Mouse (Mus musculus) kidney, adult 2 months (tissue): ENCODE measurements around the gene Tbc1d22b. TPM values are rescaled to one million over a fixed set of nuclear protein-coding genes. Genes with fewer than 3 reads are reported as not detected.

Experiments
- DNase-seq: peaks from one replicate; pipeline ENCODE4 v3.0.0; 2021
- H3K27ac ChIP-seq: fragments of 200-500 bp; 2 replicates; pipeline ENCODE4 v1.5.1; 2012; ENCODE audit warnings: low read depth, low read length, control low read depth, inconsistent platforms; ENCODE audit not compliant: insufficient read depth
- H3K27me3 ChIP-seq: fragments of 200-500 bp; replicated peaks from 2 replicates; pipeline ENCODE4 v1.6.1; 2012; ENCODE audit warnings: mild to moderate bottlenecking, moderate library complexity, low read length, inconsistent platforms; ENCODE audit not compliant: control insufficient read depth, insufficient read depth
- H3K36me3 ChIP-seq: fragments of 200-500 bp; 2 replicates; pipeline ENCODE4 v1.6.1; 2012; ENCODE audit warnings: mild to moderate bottlenecking, moderate library complexity, low read length, inconsistent platforms; ENCODE audit not compliant: control insufficient read depth, insufficient read depth
- H3K4me1 ChIP-seq: fragments of 200-500 bp; 2 replicates; pipeline ENCODE4 v1.6.1; 2011; ENCODE audit warnings: low read length; ENCODE audit not compliant: control insufficient read depth, insufficient read depth
- H3K4me3 ChIP-seq: fragments of 200-500 bp; 2 replicates; pipeline ENCODE4 v1.5.1; 2011; ENCODE audit warnings: mild to moderate bottlenecking, low read depth, low read length, control low read depth; ENCODE audit not compliant: insufficient read depth
- CTCF ChIP-seq: fragments of 200-500 bp; conservative IDR thresholded peaks from 2 replicates; pipeline ENCODE4 v1.5.1; 2011; ENCODE audit warnings: low read depth, mild to moderate bottlenecking, control low read depth, low read length, moderate library complexity, mixed read lengths; ENCODE audit not compliant: insufficient read depth, insufficient read length
- POLR2A ChIP-seq: fragments of 200-500 bp; IDR thresholded peaks from one replicate; pipeline ENCODE4 v1.6.1; 2011; ENCODE audit warnings: low read depth, low read length, control low read depth
- WGBS: fragments of 180-500 bp; shearing (Covaris S2); methylation state at CpG from one replicate; pipeline ENCODE4 v1.1.7; 2018; 5-methylcytosine and 5-hydroxymethylcytosine counted together
- polyA plus RNA-seq: library from polyadenylated mRNA; depleted of rRNA; stranded (reverse); fragments of >200 nt; gene quantifications from 2 replicates; pipeline ENCODE4 v1.2.3, GENCODE M21; 2012; rRNA removed

Gene Tbc1d22b
- polyA plus RNA-seq: 30.0 and 34.5 TPM in 2 replicates

DNA sequence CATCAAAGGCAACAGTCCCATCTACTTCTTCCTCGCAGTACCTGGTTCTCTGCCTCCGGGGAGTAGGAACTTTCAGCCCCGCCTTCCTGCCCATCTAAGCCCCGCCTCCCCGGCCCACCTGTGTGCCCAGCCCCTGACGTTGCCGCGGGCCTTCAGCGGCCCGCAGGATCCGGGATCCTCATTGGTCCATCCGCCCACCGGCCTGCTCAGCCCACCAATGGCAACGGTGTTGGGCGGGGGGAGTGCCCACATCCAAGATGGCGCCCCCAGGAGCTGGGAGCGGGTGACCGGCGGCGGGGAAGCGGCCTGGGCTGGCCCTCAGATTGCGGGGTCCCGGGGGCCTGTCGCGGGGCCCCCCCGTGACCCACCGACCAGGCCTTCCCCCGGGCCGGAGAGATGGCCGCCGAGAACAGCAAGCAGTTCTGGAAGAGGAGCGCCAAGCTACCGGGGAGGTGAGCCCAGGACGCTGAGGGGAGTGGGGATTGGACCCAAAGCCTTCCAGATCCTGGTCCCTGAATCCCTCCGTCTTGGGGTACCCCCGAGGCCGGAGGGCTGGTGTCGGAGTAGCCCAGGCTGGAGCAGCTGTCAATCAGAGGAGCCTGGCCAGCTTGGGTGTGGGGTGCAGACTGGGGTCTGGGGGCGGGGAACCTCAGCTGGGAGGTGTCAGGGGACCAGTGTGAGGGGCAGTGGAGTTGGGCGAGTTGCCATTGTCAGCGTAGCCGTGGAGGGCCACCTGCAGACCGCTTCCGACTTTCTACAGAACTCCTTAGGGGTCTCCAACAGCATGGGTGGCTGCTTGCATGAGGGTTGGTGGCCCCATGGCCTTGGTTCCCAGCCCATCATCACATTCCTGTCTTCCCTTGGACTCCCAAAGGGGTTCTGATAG is at the start of gene Tbc1d22b, which contains the start of gene Gm17657:
Tbc1d22b (plus strand) TSS at position 243 of the 886 bp plus-strand sequence.
Gm17657 (minus strand) TSS at position 96 of the 886 bp plus-strand sequence.
- H3K36me3 ChIP-seq: no peaks in the 10 kb centered on the region
- TF ChIP-seq CTCF (no peak), POLR2A (no peak)
- under 1% methylated on average over 44 of the region's 44 CpGs for WGBS
- H3K4me1 ChIP-seq: peaks cover 16% of the 10 kb centered on the region; the same call in 1 of the 2 replicates
- peak; percentile 98 for DNase-seq
- H3K27ac ChIP-seq: peak within 1 kb of the TSS; percentile 74
- H3K4me3 ChIP-seq: peak within 1 kb of the TSS; percentile 94
- no peaks in the 10 kb centered on the region for H3K27me3 ChIP-seq

DNA sequence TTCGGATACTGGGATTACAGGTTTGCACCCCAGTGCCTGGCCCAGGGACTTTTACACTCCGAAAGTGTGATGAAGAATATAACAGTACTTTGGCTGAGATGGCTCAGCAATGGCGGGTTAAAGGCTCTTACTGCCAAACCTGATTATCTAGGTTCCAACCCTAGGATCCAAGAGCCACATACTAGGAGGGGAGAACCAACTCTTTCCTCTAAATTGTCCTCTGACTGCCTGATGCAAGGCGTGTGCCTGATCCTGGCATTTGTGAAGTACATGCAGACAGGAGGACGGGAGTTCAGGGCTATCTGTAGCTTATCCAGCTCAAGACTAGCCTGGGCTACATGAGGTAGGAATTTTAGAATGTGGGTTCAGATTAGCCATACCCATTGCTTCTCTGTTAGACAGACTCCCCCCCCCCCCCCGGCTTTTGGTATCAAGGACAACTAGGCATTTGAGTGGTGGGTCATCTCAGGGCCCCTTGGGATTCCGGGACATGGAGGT is 49.3 kb upstream of the Tbc1d22b start:
- 91% methylated on average over 7 of the region's 7 CpGs for WGBS
- no peak overlapping the region for H3K4me3 ChIP-seq
- TF ChIP-seq CTCF (no peak), POLR2A (no peak)
- H3K27me3 ChIP-seq: no peaks in the 10 kb centered on the region
- no peaks in the 10 kb centered on the region for H3K36me3 ChIP-seq
- H3K4me1 ChIP-seq: 0 out of 2 replicates have a peak, but pooled peaks cover 3% of the 10 kb centered on the region
- DNase-seq: no peak
- no peak overlapping the region for H3K27ac ChIP-seq

DNA sequence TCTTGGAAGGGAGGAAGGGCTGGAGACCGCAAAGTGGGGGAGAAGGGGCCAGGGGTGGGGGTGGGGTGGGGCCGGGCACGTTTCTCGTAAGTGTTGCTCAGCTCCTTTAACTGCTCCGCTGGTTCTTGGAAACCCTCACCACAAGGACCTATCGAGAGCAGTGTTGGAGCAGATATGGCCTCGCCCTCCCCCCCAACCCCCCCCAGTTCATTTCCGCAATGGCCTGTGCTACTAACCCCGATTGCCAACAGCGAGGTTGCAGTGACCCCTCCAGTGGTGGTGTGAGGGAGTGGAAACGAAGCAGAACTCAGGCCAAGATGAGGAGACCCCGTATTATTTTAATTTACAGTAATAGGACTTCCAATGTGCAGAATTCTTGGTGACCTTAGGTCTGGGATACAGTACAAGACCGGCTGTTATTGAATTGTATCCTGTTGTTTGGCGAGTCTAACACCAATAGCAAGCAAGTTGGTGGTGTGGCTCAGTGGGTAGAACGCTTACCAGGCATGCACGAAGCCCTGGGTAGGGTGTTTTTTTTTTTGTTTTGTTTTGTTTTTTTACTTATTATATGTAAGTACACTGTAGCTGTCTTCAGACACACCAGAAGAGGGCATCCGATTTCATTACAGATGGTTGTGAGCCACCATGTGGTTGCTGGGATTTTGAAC is 48.6 kb upstream of the Tbc1d22b start:
- H3K27me3 ChIP-seq: no peaks in the 10 kb centered on the region
- WGBS: 66% methylated on average over 17 of the region's 17 CpGs
- TF ChIP-seq POLR2A: no peak
- H3K36me3 ChIP-seq: no peaks in the 10 kb centered on the region
- 0 out of 2 replicates have a peak, but pooled peaks cover 3% of the 10 kb centered on the region for H3K4me1 ChIP-seq
- no peak overlapping the region for H3K27ac ChIP-seq
- H3K4me3 ChIP-seq: no peak overlapping the region
- DNase-seq: no peak

DNA sequence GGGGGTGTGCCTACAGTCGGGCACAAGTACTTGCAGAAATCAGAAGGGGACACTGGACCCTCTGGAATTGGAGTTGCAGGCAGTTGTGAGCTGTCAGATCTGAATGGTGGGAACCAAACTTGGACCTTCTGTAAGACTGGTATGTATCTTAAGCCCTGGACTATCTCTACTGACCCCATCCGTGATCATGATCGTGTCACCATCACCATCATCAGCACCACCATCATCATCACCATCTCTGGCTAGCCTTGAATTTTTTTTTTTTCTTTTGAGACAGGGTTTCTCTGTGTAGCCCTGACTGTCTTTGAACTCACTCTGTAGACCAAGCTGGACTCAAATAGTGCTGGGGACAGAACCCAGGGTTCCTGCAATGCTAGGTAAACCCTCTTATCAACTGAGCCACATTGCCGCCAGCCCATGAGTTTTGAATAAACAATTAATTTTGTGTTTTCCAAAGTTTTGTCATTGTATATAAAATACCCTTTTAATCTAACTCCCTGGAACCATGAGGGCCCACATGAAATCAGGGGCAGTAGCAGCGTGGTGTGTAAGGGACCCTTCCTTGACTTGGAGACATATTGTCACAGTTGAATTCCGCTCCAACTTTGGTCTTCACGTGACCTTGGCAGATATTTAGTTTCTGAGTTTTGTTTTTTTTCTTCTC is 47.4 kb upstream of the Tbc1d22b start:
- H3K4me3 ChIP-seq: no peak overlapping the region
- DNase-seq: no peak
- TF ChIP-seq POLR2A: no peak
- H3K36me3 ChIP-seq: no peaks in the 10 kb centered on the region
- H3K27me3 ChIP-seq: no peaks in the 10 kb centered on the region
- H3K27ac ChIP-seq: no peak overlapping the region
- 0 out of 2 replicates have a peak, but pooled peaks cover 3% of the 10 kb centered on the region for H3K4me1 ChIP-seq
- WGBS: 69% methylated on average over 7 of the region's 7 CpGs

DNA sequence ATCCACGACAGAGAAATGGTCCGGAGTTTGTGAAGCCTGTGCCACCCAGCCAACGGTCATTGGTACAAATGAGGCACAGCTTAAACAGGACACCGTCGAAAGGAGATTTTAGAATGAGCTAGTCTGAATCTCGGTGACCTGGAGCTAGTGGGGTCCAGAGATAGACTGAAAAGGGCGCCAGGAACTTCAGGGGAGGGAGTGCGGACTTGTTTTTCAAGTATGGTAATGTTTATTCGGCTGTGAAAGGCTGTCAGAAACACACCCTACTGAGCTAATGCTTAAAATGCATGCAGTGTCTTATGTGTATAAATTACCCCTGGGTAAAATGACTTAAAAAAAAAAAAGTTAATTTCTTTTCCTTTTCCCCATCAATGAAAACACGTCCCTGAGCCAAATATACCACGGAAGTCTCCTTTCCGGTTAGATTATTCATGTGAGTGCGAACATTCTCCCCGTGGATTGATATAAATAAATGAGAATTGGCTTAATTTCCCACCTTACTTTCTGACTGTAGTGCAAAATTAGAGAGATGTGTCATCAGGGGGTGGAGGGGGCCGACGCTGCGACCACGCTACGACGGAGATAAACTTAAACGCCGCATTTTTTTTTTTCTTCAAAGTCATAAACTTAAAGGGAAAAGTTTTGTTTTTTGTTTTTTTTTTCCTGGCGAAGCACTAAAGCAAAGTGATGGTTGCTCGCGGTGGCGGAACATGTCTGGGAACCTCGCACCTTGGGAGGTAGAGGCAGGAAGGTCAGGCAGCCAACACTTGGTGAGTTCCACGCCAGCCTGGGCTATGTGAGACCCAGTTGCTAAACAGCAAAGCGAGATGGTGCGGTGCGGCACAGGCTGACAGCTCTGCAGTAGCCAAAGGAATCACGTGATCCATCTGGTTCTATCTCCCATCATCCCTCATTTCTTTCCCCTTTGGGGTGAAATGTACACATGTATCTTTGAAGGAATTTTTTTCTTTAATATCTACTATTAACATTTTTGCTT is 46.6 kb upstream of the Tbc1d22b start:
- Histone ChIP-seq H3K27me3 (no peaks in the 10 kb centered on the region), H3K36me3 (no peaks in the 10 kb centered on the region), H3K27ac (no peak overlapping the region), H3K4me3 (peak overlapping the region; percentile 43), H3K4me1 (0 out of 2 replicates have a peak, but pooled peaks cover 3% of the 10 kb centered on the region)
- TF ChIP-seq CTCF (no peak), POLR2A (no peak)
- 10% methylated on average over 32 of the region's 32 CpGs for WGBS
- peak; percentile 39 for DNase-seq

DNA sequence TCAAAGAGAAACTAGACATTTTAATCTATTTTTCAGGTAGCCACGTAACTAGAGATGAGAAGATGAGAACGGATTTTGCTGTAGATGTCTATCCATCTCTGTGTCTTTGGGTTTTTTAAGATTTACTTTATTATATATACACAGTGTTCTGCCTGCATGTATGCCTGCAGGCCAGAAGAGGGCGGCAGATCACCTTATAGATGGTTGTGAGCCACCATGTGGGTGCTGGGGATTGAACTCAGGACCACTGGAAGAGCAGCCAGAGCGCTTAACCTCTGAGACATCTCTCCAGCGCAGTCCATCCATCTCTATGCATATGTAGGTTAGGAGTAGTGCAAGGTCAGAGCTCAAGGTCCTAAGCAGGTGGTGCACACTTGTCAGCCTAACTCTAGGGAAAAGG is 45.9 kb upstream of the Tbc1d22b start:
- no peak overlapping the region for H3K27ac ChIP-seq
- H3K36me3 ChIP-seq: no peaks in the 10 kb centered on the region
- DNase-seq: no peak
- TF ChIP-seq CTCF (peak; percentile 18; the same call in 1 of the 2 replicates), POLR2A (no peak)
- 83% methylated on average over 5 of the region's 5 CpGs for WGBS
- 0 out of 2 replicates have a peak, but pooled peaks cover 3% of the 10 kb centered on the region for H3K4me1 ChIP-seq
- H3K4me3 ChIP-seq: no peak overlapping the region
- no peaks in the 10 kb centered on the region for H3K27me3 ChIP-seq
